Mouse (Mus musculus) bone marrow macrophage, adult 2 months (primary cell): Measurements from ENCODE around the gene Gabbr2.

ENCODE experiments used
- CTCF ChIP-seq: IDR thresholded peaks from 2 replicates; pipeline ENCODE4 v1.5.1; 2012; ENCODE audit warnings: low read depth, mild to moderate bottlenecking, low read length, moderate library complexity
- POLR2A ChIP-seq: IDR thresholded peaks from 2 replicates; pipeline ENCODE4 v1.6.1; 2012; ENCODE audit warnings: mild to moderate bottlenecking, low read depth, low read length, borderline replicate concordance

- no peak for TF ChIP-seq CTCF
- no peak for TF ChIP-seq POLR2A
These were observed 76.2 kb downstream of the Gabbr2 start for GRCm38 (mm10) chr4:46915476-46915875.
